Mouse (Mus musculus) stomach, embryonic 14.5 days (tissue): ENCODE results near the gene H2-K1. TPM values are rescaled to one million over a fixed set of nuclear protein-coding genes. Genes with fewer than 3 reads are reported as not detected.

ENCODE experiments used
- ATAC-seq: fragments of 200-750 bp; cut with Nextera tagmentation; 2 replicates; pipeline ENCODE4 v1.8.0; 2017; ENCODE audit warnings: low read depth, moderate TSS enrichment; ENCODE audit not compliant: insufficient number of reproducible peaks, insufficient read depth, low FRiP score
- H3K27ac ChIP-seq: fragments of 300-500 bp; sonication (generic); 2 replicates; pipeline ENCODE4 v1.5.1; 2014; ENCODE audit warnings: mild to moderate bottlenecking, low read length, moderate library complexity, mixed read lengths
- H3K27me3 ChIP-seq: fragments of 300-500 bp; sonication (generic); 2 replicates; pipeline ENCODE4 v1.6.1; 2014; ENCODE audit warnings: low read length, control low read depth, mixed read lengths; ENCODE audit not compliant: control insufficient read depth, insufficient read depth
- H3K36me3 ChIP-seq: fragments of 300-500 bp; sonication (generic); 2 replicates; pipeline ENCODE4 v1.6.1; 2014; ENCODE audit warnings: mild to moderate bottlenecking, control low read depth, low read length, moderate library complexity, mixed read lengths; ENCODE audit not compliant: control insufficient read depth, insufficient read depth
- H3K4me1 ChIP-seq: fragments of 300-500 bp; sonication (generic); 2 replicates; pipeline ENCODE4 v1.6.1; 2014; ENCODE audit warnings: low read length, control low read depth, mixed read lengths; ENCODE audit not compliant: control insufficient read depth, insufficient read depth
- H3K4me2 ChIP-seq: fragments of 300-500 bp; sonication (generic); replicated peaks from 2 replicates; pipeline ENCODE4 v1.6.1; 2014; ENCODE audit warnings: low read depth, low read length, control low read depth
- H3K4me3 ChIP-seq: fragments of 300-500 bp; sonication (generic); 2 replicates; pipeline ENCODE4 v1.5.1; 2014; ENCODE audit warnings: low read depth, low read length, control low read depth
- H3K9ac ChIP-seq: fragments of 300-500 bp; sonication (generic); replicated peaks from 2 replicates; pipeline ENCODE4 v1.6.1; 2014; ENCODE audit warnings: low read depth, mild to moderate bottlenecking, control low read depth, low read length, moderate library complexity, mixed read lengths
- H3K9me3 ChIP-seq: fragments of 300-500 bp; sonication (generic); 2 replicates; pipeline ENCODE4 v1.6.1; 2016; ENCODE audit warnings: low read depth, low read length, control low read depth; ENCODE audit not compliant: control insufficient read depth
- WGBS: fragments of 180-500 bp; shearing (Covaris S2); extraction: QIAGEN DNeasy Blood & Tissue Kit; methylation state at CpG from one replicate; pipeline ENCODE4 v1.1.7; 2014; 5-methylcytosine and 5-hydroxymethylcytosine counted together
- polyA plus RNA-seq: library from polyadenylated mRNA; unstranded; fragments of >200 nt; fragmentation: Nextera tagmentation; extraction: Ambion mirVana; gene quantifications from 2 replicates; pipeline ENCODE4 v1.2.1, GENCODE M21; 2014

H2-K1 gene
- polyA plus RNA-seq, 1 experiment from 2014 or later: 38.8 TPM

DNA sequence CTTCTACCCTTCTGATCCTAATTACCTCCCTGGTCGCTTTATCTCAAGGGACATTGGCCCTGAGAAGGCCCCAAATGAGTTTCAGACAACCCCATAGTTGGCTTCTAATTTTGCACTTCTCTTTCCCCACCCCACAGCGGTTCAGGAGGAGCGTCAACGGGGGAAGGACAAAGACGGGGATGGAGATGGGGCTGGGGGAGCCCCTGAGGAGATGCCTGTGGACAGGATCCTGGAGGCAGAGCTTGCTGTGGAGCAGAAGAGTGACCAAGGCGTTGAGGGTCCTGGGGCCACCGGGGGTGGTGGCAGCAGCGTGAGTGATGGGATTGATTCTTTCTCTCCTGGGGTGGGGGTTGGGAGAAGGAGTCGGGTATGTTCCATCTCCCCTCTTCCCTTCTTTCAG lies 35.4 kb upstream of the H2-K1 start:
- H3K27me3 ChIP-seq: no peaks in the 10 kb centered on the region

DNA sequence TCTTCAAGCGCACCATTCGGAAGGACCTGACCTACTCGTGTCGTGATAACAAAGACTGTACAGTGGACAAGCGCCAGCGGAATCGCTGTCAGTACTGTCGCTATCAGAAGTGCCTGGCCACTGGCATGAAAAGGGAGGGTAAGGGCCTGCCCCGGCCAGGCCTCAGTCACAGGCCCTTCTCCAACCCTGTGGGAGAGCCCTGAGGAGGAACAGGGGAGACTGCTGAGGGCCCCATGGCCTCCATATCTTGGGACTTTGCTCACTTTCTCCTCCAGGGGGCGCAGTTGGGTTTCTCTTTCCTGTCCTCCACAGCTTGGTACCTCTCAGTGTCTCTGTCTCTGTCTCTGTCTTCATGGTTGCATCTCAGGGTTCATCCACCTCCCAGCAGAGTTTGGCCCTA lies 33.9 kb upstream of the H2-K1 start:
- Histone ChIP-seq H3K4me2 (no peak overlapping the region), H3K4me3 (no peak overlapping the region), H3K9ac (no peak overlapping the region), H3K27me3 (no peaks in the 10 kb centered on the region), H3K36me3 (peaks cover 47% of the 10 kb centered on the region), H3K9me3 (no peaks in the 10 kb centered on the region), H3K4me1 (peaks cover 32% of the 10 kb centered on the region), H3K27ac (no peak overlapping the region)
- WGBS: 83% methylated on average over 10 of the region's 10 CpGs
- ATAC-seq: no peak

More for the DNA sequence above, 35.4 kb upstream of the H2-K1 start:
- Histone ChIP-seq H3K36me3 (peaks cover 36% of the 10 kb centered on the region), H3K4me2 (no peak overlapping the region), H3K4me3 (no peak overlapping the region), H3K4me1 (peaks cover 30% of the 10 kb centered on the region), H3K9ac (no peak overlapping the region), H3K9me3 (no peaks in the 10 kb centered on the region), H3K27ac (no peak overlapping the region)
- 85% methylated on average over 9 of the region's 9 CpGs for WGBS
- no peak for ATAC-seq

- H3K27ac ChIP-seq: no peak overlapping the region
- H3K27me3 ChIP-seq: no peaks in the 10 kb centered on the region
- no peak overlapping the region for H3K4me2 ChIP-seq
- peaks cover 26% of the 10 kb centered on the region for H3K4me1 ChIP-seq
- 94% methylated on average over 9 of the region's 9 CpGs for WGBS
- peaks cover 53% of the 10 kb centered on the region for H3K36me3 ChIP-seq
- ATAC-seq: no peak
- H3K9ac ChIP-seq: no peak overlapping the region
- H3K9me3 ChIP-seq: no peaks in the 10 kb centered on the region
- H3K4me3 ChIP-seq: no peak overlapping the region
Observed at GRCm38 (mm10) chr17:34033441-34033840, 33.3 kb upstream of the H2-K1 start.

DNA sequence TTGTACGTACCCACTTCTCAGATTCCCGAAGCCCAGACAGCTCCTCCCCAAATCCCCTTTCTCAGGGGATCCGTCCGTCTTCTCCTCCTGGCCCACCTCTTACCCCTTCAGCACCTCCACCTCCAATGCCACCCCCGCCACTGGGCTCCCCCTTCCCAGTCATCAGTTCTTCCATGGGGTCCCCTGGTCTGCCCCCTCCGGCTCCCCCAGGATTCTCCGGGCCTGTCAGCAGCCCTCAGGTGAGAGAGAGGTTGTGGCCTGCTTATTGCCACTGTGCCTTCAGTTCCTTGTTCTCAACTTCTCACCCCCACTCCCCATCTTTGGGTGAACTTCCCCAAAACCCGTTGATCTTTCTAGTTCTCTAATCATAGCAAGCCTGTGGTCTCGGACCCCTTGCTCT lies 32.7 kb upstream of the H2-K1 start:
- Histone ChIP-seq H3K36me3 (peaks cover 54% of the 10 kb centered on the region), H3K27ac (no peak overlapping the region), H3K4me3 (peak overlapping the region; percentile 65), H3K27me3 (no peaks in the 10 kb centered on the region), H3K4me2 (peak overlapping the region; percentile 71), H3K9me3 (no peaks in the 10 kb centered on the region), H3K9ac (peak overlapping the region; percentile 94), H3K4me1 (peaks cover 25% of the 10 kb centered on the region)
- no peak for ATAC-seq
- 56% methylated on average over 9 of the region's 9 CpGs for WGBS

DNA sequence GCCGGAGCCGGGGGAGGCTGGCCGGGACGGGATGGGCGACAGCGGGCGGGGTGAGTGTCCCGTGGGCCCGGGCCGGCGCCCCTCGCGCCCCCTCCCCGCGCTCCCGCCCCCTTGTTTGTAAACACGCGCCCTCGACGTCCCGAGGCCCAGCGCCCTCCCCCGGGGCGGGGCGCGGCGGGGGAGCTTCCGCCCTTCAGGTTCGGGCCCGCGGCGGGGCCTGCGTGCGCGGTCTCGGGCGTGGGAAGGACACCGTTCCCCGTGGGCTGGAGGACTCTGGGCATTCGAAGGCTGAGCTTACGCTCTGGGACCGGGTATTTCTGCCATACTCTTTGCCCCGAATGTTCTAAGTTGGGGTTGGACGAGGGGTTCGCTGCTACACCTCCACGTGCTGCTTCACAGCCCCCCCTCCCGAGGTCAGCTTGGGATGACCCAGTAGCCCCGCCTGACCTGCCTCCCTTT lies 32.1 kb upstream of the H2-K1 start:
- peak overlapping the region; percentile 94 for H3K27ac ChIP-seq
- H3K4me3 ChIP-seq: peak overlapping the region; percentile 65
- peak; percentile 5; the same call in 1 of the 2 replicates for ATAC-seq
- peaks cover 26% of the 10 kb centered on the region for H3K4me1 ChIP-seq
- no peaks in the 10 kb centered on the region for H3K9me3 ChIP-seq
- peak overlapping the region; percentile 71 for H3K4me2 ChIP-seq
- under 1% methylated on average over 35 of the region's 48 CpGs for WGBS
- peak overlapping the region; percentile 94 for H3K9ac ChIP-seq
- no peaks in the 10 kb centered on the region for H3K27me3 ChIP-seq
- H3K36me3 ChIP-seq: peaks cover 48% of the 10 kb centered on the region

GRCm38 (mm10) chr17:34031465-34032173 lies 31.5 kb upstream of the H2-K1 start, which contains the start of the genes Slc39a7 and Rxrb:
Gene Slc39a7, minus strand, starts transcription at chr17:34031682.
Gene Rxrb, plus strand, starts transcription at chr17:34031812.
- Histone ChIP-seq H3K9me3 (no peaks in the 10 kb centered on the region), H3K4me3 (peak within 1 kb of the TSS; percentile 65), H3K27me3 (no peaks in the 10 kb centered on the region), H3K27ac (peak within 1 kb of the TSS; percentile 94), H3K4me1 (peaks cover 30% of the 10 kb centered on the region), H3K36me3 (peaks cover 43% of the 10 kb centered on the region), H3K9ac (peak within 1 kb of the TSS; percentile 94), H3K4me2 (peak within 1 kb of the TSS; percentile 99)
- under 1% methylated on average over 86 of the region's 88 CpGs for WGBS
- peak; percentile 81 for ATAC-seq

DNA sequence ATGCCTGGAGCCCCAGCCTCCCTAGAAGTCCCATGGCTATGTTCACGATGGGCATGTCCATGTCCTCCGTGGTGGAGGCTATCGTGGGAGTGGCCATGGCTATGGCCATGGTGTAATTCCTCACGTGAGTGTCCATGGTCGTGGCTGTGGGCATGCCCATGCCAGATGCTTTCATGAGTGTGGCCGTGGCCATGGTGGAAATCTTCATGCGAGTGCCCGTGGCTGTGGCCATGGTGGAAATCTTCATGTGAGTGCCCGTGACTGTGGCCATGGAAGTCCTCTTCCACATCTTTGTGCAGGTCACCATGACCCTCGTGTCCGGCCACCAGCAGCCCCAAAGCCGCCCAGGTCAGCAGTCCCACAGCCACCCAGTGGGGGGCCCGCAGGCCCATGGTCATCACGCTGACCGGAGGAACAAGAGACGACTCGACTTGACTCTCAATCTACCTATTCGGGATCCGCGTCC lies 30.7 kb upstream of the H2-K1 start:
- ATAC-seq: no peak
- Histone ChIP-seq H3K27me3 (no peaks in the 10 kb centered on the region), H3K4me2 (peak overlapping the region; percentile 99), H3K36me3 (peaks cover 36% of the 10 kb centered on the region), H3K4me3 (peak overlapping the region; percentile 65), H3K9ac (peak overlapping the region; percentile 94), H3K4me1 (peaks cover 34% of the 10 kb centered on the region), H3K9me3 (no peaks in the 10 kb centered on the region), H3K27ac (peak overlapping the region; percentile 94)
- WGBS: 4% methylated on average over 20 of the region's 20 CpGs

DNA sequence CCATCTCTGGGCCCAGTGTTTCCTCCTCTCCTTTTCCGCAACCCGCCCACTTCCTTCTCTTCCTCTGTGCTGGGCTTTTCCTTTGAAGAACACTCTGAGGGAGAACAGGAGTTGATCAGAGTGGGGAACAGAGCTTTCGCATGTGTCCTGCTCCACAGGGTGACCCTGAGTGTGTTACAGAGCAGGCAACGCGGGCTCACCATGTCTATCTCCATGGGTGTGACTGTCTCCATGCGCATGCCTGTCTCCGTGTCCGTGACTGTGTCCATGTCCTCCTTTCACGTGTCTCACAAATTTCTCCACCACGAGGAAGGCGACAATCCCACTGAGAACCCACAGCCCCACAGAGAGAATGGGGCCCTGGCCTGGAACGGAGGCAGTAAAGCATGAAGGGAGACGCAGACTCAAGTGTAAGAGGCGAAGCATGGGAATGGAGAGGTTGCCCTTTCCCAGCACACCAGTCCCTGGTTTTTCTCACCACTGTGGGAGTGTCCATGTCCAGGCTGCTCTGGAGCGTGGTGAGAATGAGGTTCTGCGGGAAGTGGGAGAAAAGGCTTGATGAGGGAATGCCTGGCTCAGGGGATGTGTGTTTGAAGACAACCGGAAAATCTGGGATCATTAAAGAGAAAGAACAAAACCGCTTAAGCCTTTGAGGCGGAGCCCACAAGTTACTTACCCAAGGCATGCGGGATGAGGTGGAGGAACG lies 29.9 kb upstream of the H2-K1 start:
- Histone ChIP-seq H3K9ac (peak overlapping the region; percentile 94), H3K36me3 (peaks cover 29% of the 10 kb centered on the region), H3K27me3 (no peaks in the 10 kb centered on the region), H3K27ac (peak overlapping the region; percentile 94; the same call in 1 of the 2 replicates), H3K4me1 (peaks cover 42% of the 10 kb centered on the region), H3K4me3 (peak overlapping the region; percentile 65), H3K9me3 (no peaks in the 10 kb centered on the region), H3K4me2 (peak overlapping the region; percentile 99)
- 76% methylated on average over 21 of the region's 21 CpGs for WGBS
- ATAC-seq: no peak
